Mouse (Mus musculus) left cerebral cortex, adult 8-10 months (tissue): ENCODE measurements at regions not wholly inside any gene's neighbourhood (a gene's known extent, or its start where the extent isn't known, plus 50 kb on each side); places are given as distances from the start of the nearest gene placed in this dataset.

ENCODE experiments used
- DNase-seq, 2 experiments: peaks; one replicate each; pipeline ENCODE4 v3.0.0; 2022; ENCODE audit warnings: low spot score in 2 of 2

GRCm38 (mm10) chr5:127129495-127129894, 112.1 kb upstream of the Tmem132c start:
- DNase-seq: peak in 1 of 2 experiments; percentile 14

GRCm38 (mm10) chr5:127134441-127134840, 107.2 kb upstream of the Tmem132c start:
- no peak for DNase-seq

GRCm38 (mm10) chr5:127140651-127141050, 101.0 kb upstream of the Tmem132c start:
- DNase-seq: no peak

- DNase-seq: no peak
Measured at GRCm38 (mm10) chr5:127160292-127160691, 81.3 kb upstream of the Tmem132c start.

GRCm38 (mm10) chr5:127163376-127163775, 78.2 kb upstream of the Tmem132c start:
- DNase-seq: peak in 1 of 2 experiments; percentile 22

GRCm38 (mm10) chr5:127189021-127189420, 52.6 kb upstream of the Tmem132c start:
- DNase-seq: no peak
